Mouse (Mus musculus) liver, adult 2 months (tissue): ENCODE measurements around the gene Frmd4a.

Source experiments
- CTCF ChIP-seq: fragments of 200-500 bp; IDR thresholded peaks from 2 replicates; pipeline ENCODE4 v1.5.1; 2011; ENCODE audit warnings: low read depth, low read length, control low read depth
- POLR2A ChIP-seq: fragments of 200-500 bp; IDR thresholded peaks from 2 replicates; pipeline ENCODE4 v1.6.1; 2011; ENCODE audit warnings: low read length, control low read depth; ENCODE audit not compliant: insufficient read depth; ENCODE audit errors: extremely low read depth

DNA sequence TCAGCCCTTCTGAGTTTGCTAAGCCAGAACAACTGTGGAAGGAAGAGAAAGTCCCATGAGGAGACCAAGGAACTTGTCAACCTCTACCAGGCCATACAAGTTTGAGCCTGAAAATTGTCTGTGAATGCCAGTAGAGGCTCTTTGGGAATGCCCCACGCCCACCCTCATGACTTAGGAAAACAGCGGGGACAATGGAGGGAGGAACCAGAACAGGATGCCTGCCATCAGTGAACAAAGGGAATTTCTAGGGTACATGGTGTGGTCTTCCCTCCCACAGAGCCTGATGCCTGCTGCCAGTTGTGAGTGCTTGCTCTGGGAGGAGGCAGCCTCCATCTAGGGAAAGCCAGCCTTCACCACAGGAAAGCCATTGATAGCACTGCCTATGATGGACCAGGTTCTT, 557.6 kb downstream of the Frmd4a start:
- TF ChIP-seq CTCF (no peak), POLR2A (no peak)
